7 mouse cellular contexts compared by ENCODE assay signal in the genomic region with DNA sequence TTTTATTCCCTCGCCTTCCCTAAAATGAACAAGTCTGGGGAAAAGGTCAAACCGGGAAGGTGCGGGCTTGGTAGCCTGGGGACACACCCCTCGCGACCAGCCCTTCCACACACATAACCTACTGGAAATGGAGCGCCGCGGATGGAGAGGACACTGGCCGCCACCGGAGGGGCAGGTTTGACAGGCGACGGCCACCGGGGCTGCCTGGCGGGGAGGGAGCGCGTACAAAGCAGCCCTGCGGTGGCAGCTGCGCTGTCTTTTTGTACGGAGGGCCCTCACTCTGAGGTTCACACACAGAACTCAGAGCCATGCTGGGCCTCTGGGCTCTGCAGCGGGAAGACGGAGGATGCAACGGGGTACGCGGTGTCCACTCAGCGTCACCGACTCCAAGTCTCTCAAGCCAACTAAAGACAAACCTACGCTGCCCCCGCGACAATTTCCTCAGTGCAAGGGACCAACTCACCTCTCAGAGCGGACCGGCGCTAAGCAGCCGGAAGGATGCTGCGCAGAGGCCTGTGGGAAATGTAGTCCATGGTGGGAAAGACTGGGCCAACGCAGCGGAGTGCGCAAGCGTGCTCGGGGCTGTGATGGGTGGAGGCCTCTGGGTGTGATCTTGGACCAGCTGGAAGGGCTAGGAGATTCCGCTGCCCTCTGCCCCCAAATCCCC. TPM values are rescaled to one million over a fixed set of nuclear protein-coding genes. Genes with fewer than 3 reads are reported as not detected.
DNase-seq lines count a peak whose midpoint lies in the region; ATAC-seq and TF ChIP-seq lines count a peak whose summit lies in the region.

A gene (minus strand): TSS at position 499 of the 667 bp plus-strand sequence.

- peak within 1 kb of the TSS; percentile 67 for H3K27ac ChIP-seq in embryonic facial prominence, embryonic 11.5 days (replicated peaks; ENCODE audit: low read depth, low read length)
- no peak within 1 kb of the TSS for H3K27ac ChIP-seq in kidney, adult 2 months (ENCODE audit: insufficient read depth, low read depth, low read length)
- peak within 1 kb of the TSS; percentile 88 for H3K27ac ChIP-seq in limb, embryonic 12.5 days
- H3K27ac ChIP-seq in midbrain, embryonic 15.5 days: peak within 1 kb of the TSS; percentile 92
- peak within 1 kb of the TSS; percentile 79 for H3K27ac ChIP-seq in spleen, adult 2 months (ENCODE audit: insufficient read depth, low read length)

- DNase-seq in adrenal gland, postnatal 14 days: peak; percentile 93
- DNase-seq in embryonic facial prominence, embryonic 11.5 days (ENCODE audit: low spot score): peak; percentile 96
- DNase-seq in heart, adult 18-20 months: peak; percentile 95 to 96
- DNase-seq in kidney, adult 2 months: peak; percentile 92
- peak; percentile 55 to 93 for DNase-seq in spleen, adult 2 months (ENCODE audit: low read depth in 1 of 2, low spot score in 2 of 2)

- no peak for TF ChIP-seq CTCF in kidney, adult 2 months (conservative IDR thresholded peaks at IDR 0.05; ENCODE audit: insufficient read depth, insufficient read length, low read depth, low read length)
- no peak for TF ChIP-seq CTCF in spleen, adult 2 months (IDR thresholded peaks at IDR 0.05; ENCODE audit: extremely low read depth, insufficient read depth, insufficient read length, insufficient replicate concordance)

- H3K4me1 ChIP-seq in embryonic facial prominence, embryonic 11.5 days (ENCODE audit: control insufficient read depth, insufficient read depth, low read length): no peaks in the 10 kb centered on the region
- H3K4me1 ChIP-seq in kidney, adult 2 months (ENCODE audit: control insufficient read depth, insufficient read depth, low read length): no peaks in the 10 kb centered on the region
- H3K4me1 ChIP-seq in limb, embryonic 12.5 days (replicated peaks): peaks cover 15% of the 10 kb centered on the region
- H3K4me1 ChIP-seq in midbrain, embryonic 15.5 days: peaks cover 13% of the 10 kb centered on the region
- no peaks in the 10 kb centered on the region for H3K4me1 ChIP-seq in spleen, adult 2 months (ENCODE audit: control insufficient read depth, insufficient read depth, insufficient read length)

- H3K9me3 ChIP-seq in embryonic facial prominence, embryonic 11.5 days (replicated peaks; ENCODE audit: control insufficient read depth, low read length): no peaks in the 10 kb centered on the region
- no peaks in the 10 kb centered on the region for H3K9me3 ChIP-seq in limb, embryonic 12.5 days
- no peaks in the 10 kb centered on the region for H3K9me3 ChIP-seq in midbrain, embryonic 15.5 days

- no peak for TF ChIP-seq POLR2A in kidney, adult 2 months (IDR thresholded peaks at IDR 0.05; ENCODE audit: low read depth, low read length)
- TF ChIP-seq POLR2A in spleen, adult 2 months (IDR thresholded peaks at IDR 0.05; ENCODE audit: low read depth, low read length): peak; percentile 65

- peak within 1 kb of the TSS; percentile 82 for H3K4me2 ChIP-seq in embryonic facial prominence, embryonic 11.5 days (ENCODE audit: low read depth, low read length)
- peak within 1 kb of the TSS; percentile 78 for H3K4me2 ChIP-seq in limb, embryonic 12.5 days
- peak within 1 kb of the TSS; percentile 63 for H3K4me2 ChIP-seq in midbrain, embryonic 15.5 days

- WGBS in embryonic facial prominence, embryonic 11.5 days: under 1% methylated on average over 40 of the region's 40 CpGs
- under 1% methylated on average over 40 of the region's 40 CpGs for WGBS in kidney, adult 2 months
- under 1% methylated on average over 40 of the region's 40 CpGs for WGBS in limb, embryonic 12.5 days
- WGBS in midbrain, embryonic 15.5 days: under 1% methylated on average over 40 of the region's 40 CpGs
- WGBS in spleen, adult 2 months: under 1% methylated on average over 40 of the region's 40 CpGs

- H3K4me3 ChIP-seq in embryonic facial prominence, embryonic 11.5 days (ENCODE audit: low read depth, low read length): peak within 1 kb of the TSS; percentile 83
- peak within 1 kb of the TSS; percentile 81 for H3K4me3 ChIP-seq in kidney, adult 2 months (ENCODE audit: insufficient read depth, low read depth, low read length)
- peak within 1 kb of the TSS; percentile 74 for H3K4me3 ChIP-seq in limb, embryonic 12.5 days (replicated peaks)
- peak within 1 kb of the TSS; percentile 73 for H3K4me3 ChIP-seq in midbrain, embryonic 15.5 days
- peak within 1 kb of the TSS; percentile 91 for H3K4me3 ChIP-seq in spleen, adult 2 months (ENCODE audit: extremely low read depth, insufficient read depth, insufficient read length)

- H3K9ac ChIP-seq in embryonic facial prominence, embryonic 11.5 days (replicated peaks; ENCODE audit: low read length): peak within 1 kb of the TSS; percentile 79
- peak within 1 kb of the TSS; percentile 81 for H3K9ac ChIP-seq in limb, embryonic 12.5 days (replicated peaks)
- peak within 1 kb of the TSS; percentile 87 for H3K9ac ChIP-seq in midbrain, embryonic 15.5 days

- peak; percentile 98 for ATAC-seq in embryonic facial prominence, embryonic 11.5 days (replicated peaks; ENCODE audit: insufficient number of reproducible peaks, low FRiP score, low TSS enrichment, low read depth)
- peak; percentile 96 for ATAC-seq in limb, embryonic 12.5 days (ENCODE audit: insufficient number of reproducible peaks, insufficient read depth, low FRiP score, low TSS enrichment, low read depth)
- ATAC-seq in midbrain, embryonic 15.5 days (replicated peaks): peak; percentile 99

- no peaks in the 10 kb centered on the region for H3K36me3 ChIP-seq in embryonic facial prominence, embryonic 11.5 days (replicated peaks; ENCODE audit: control insufficient read depth, insufficient read depth, low read depth, low read length)
- no peaks in the 10 kb centered on the region for H3K36me3 ChIP-seq in kidney, adult 2 months (ENCODE audit: control insufficient read depth, insufficient read depth, low read length)
- peaks cover 11% of the 10 kb centered on the region for H3K36me3 ChIP-seq in limb, embryonic 12.5 days
- H3K36me3 ChIP-seq in midbrain, embryonic 15.5 days (replicated peaks): peaks cover 9% of the 10 kb centered on the region
- no peaks in the 10 kb centered on the region for H3K36me3 ChIP-seq in spleen, adult 2 months (ENCODE audit: control insufficient read depth, insufficient read depth, low read length)

- no peaks in the 10 kb centered on the region for H3K27me3 ChIP-seq in embryonic facial prominence, embryonic 11.5 days (ENCODE audit: control insufficient read depth, insufficient read depth, low read length)
- H3K27me3 ChIP-seq in kidney, adult 2 months (replicated peaks; ENCODE audit: control insufficient read depth, insufficient read depth, low read length): no peaks in the 10 kb centered on the region
- no peaks in the 10 kb centered on the region for H3K27me3 ChIP-seq in limb, embryonic 12.5 days
- H3K27me3 ChIP-seq in midbrain, embryonic 15.5 days (replicated peaks): no peaks in the 10 kb centered on the region
- H3K27me3 ChIP-seq in spleen, adult 2 months (ENCODE audit: control insufficient read depth, insufficient read depth, low read length): no peaks in the 10 kb centered on the region

RNA-seq across cellular contexts. Expression of the gene that starts here (rescaled TPM):
- 2.0 and 3.7 TPM in 2 replicates for total RNA-seq in adrenal gland, postnatal 14 days (2021)
- 4.6 and 5.8 TPM in 2 replicates for polyA plus RNA-seq in embryonic facial prominence, embryonic 11.5 days (2014; fragmentation: Nextera tagmentation; extraction: Ambion mirVana)
- 1 to 10 TPM; 2.0 to 2.9 TPM for total RNA-seq in heart, adult 18-20 months (2021)
- 1.7 and 1.9 TPM in 2 replicates for polyA plus RNA-seq in kidney, adult 2 months (2012; rRNA removed)
- 4.7 and 4.8 TPM in 2 replicates for polyA plus RNA-seq in limb, embryonic 12.5 days (2016; fragmentation: Nextera tagmentation; extraction: Ambion mirVana)
- 12.0 and 13.7 TPM in 2 replicates for polyA plus RNA-seq in midbrain, embryonic 15.5 days (2015; fragmentation: Nextera tagmentation; extraction: Ambion mirVana)
- 1.1 and 1.4 TPM in 2 replicates for polyA plus RNA-seq in spleen, adult 2 months (2012; rRNA removed)
